ENCODE assay signal across 9 mouse cellular contexts in genomic region chr7:47007109-47007780, GRCm38 (mm10). TPM values are rescaled to one million over a fixed set of nuclear protein-coding genes. Genes with fewer than 3 reads are reported as not detected.
A peak's percentile ranks its signal among the peaks of the same experiment; 100 is the strongest.
DNase-seq lines count a peak whose midpoint lies in the region; ATAC-seq and TF ChIP-seq lines count a peak whose summit lies in the region.
"Had no signal": no experiment of that assay in that cellular context is flagged by ENCODE, and none has a peak within 500 bp of the region (broad histone marks: within the 10 kb centered on the region; RNA-seq: fewer than 3 reads in every experiment).

No protein-coding gene starts in this region.

- no peak for DNase-seq in heart, postnatal 25 days (ENCODE audit: low spot score)
- DNase-seq in G1E (ENCODE audit: low spot score): no peak
- DNase-seq in left cerebral cortex, postnatal 4 days: no peak
- DNase-seq in gastrocnemius, postnatal 36 days: no peak

- no peak for ATAC-seq in heart, embryonic 14.5 days (ENCODE audit: insufficient number of reproducible peaks, insufficient read depth, low FRiP score, low read depth)
- ATAC-seq in G1E (ENCODE audit: extremely low read depth, insufficient number of reproducible peaks, low FRiP score, poor library complexity, severe bottlenecking): no peak
- ATAC-seq in forebrain, embryonic 12.5 days (ENCODE audit: low FRiP score): no peak
- no peak for ATAC-seq in limb, embryonic 15.5 days (ENCODE audit: insufficient number of reproducible peaks, low FRiP score, low TSS enrichment, low read depth)

- intact Hi-C loops in heart, postnatal 25 days (cut with DNase I): loop anchor here (5.0 kb wide), 1 partner anchor 210 kb away; the partner anchor contains the start of genes Gtf2h1 and Hps5
- intact Hi-C loops in left cerebral cortex, postnatal 4 days (cut with DNase I): loop anchor here (5.0 kb wide), 1 partner anchor 45 kb away; no protein-coding TSS in a partner anchor
- intact Hi-C loops in gastrocnemius, postnatal 36 days (cut with DNase I): no loop called here

- no peaks in the 10 kb centered on the region for H3K36me3 ChIP-seq in heart, embryonic 14.5 days (ENCODE audit: control insufficient read depth, insufficient read depth, low read length)
- peaks cover 20% of the 10 kb centered on the region for H3K36me3 ChIP-seq in G1E (replicated peaks)
- no peaks in the 10 kb centered on the region for H3K36me3 ChIP-seq in forebrain, embryonic 12.5 days (replicated peaks)
- H3K36me3 ChIP-seq in limb, embryonic 15.5 days: no peaks in the 10 kb centered on the region
- H3K36me3 ChIP-seq in small intestine, adult 2 months (ENCODE audit: control insufficient read depth, insufficient read depth, low read length): no peaks in the 10 kb centered on the region

- no peak for TF ChIP-seq CTCF in G1E (IDR thresholded peaks at IDR 0.05; ENCODE audit: low read depth, low read length)
- no peak for TF ChIP-seq CTCF in small intestine, adult 2 months (IDR thresholded peaks at IDR 0.05; ENCODE audit: extremely low read depth, insufficient read length, insufficient replicate concordance, low read depth, low read length)

- no peaks in the 10 kb centered on the region for H3K9me3 ChIP-seq in heart, embryonic 14.5 days (ENCODE audit: control insufficient read depth, low read length)
- H3K9me3 ChIP-seq in G1E (replicated peaks): no peaks in the 10 kb centered on the region
- no peaks in the 10 kb centered on the region for H3K9me3 ChIP-seq in forebrain, embryonic 12.5 days
- H3K9me3 ChIP-seq in limb, embryonic 15.5 days: no peaks in the 10 kb centered on the region

- peak overlapping the region; percentile 83 for H3K4me2 ChIP-seq in heart, embryonic 14.5 days (ENCODE audit: low read length)
- H3K4me2 ChIP-seq in forebrain, embryonic 12.5 days: peak overlapping the region; percentile 85
- H3K4me2 ChIP-seq in limb, embryonic 15.5 days: peak overlapping the region; percentile 73

- peak overlapping the region; percentile 93 to 94 for H3K27ac ChIP-seq in heart, embryonic 14.5 days (replicated peaks in 1 of 2; ENCODE audit: control insufficient read depth in 1 of 2, insufficient read depth in 1 of 2, low read depth in 2 of 2, low read length in 2 of 2)
- peak overlapping the region; percentile 86 for H3K27ac ChIP-seq in forebrain, embryonic 12.5 days
- peak overlapping the region; percentile 95 for H3K27ac ChIP-seq in limb, embryonic 15.5 days
- peak overlapping the region; percentile 87 for H3K27ac ChIP-seq in small intestine, adult 2 months (ENCODE audit: insufficient read depth, low read depth, low read length)

- H3K27me3 ChIP-seq in heart, embryonic 14.5 days (ENCODE audit: control insufficient read depth, insufficient read depth, low read length): no peaks in the 10 kb centered on the region
- H3K27me3 ChIP-seq in G1E (ENCODE audit: insufficient read depth, low read length): no peaks in the 10 kb centered on the region
- no peaks in the 10 kb centered on the region for H3K27me3 ChIP-seq in forebrain, embryonic 12.5 days
- H3K27me3 ChIP-seq in limb, embryonic 15.5 days: no peaks in the 10 kb centered on the region
- no peaks in the 10 kb centered on the region for H3K27me3 ChIP-seq in small intestine, adult 2 months (ENCODE audit: control insufficient read depth, insufficient read depth, low read length)

- WGBS in heart, embryonic 14.5 days: 19% methylated on average over 21 of the region's 21 CpGs
- WGBS in forebrain, embryonic 12.5 days: 25% methylated on average over 21 of the region's 21 CpGs
- WGBS in limb, embryonic 15.5 days: 15% methylated on average over 21 of the region's 21 CpGs
- WGBS in small intestine, adult 2 months: 6% methylated on average over 21 of the region's 21 CpGs

- no peak for TF ChIP-seq POLR2A in small intestine, adult 2 months (IDR thresholded peaks at IDR 0.05; ENCODE audit: low read depth, low read length)

- H3K9ac ChIP-seq in heart, embryonic 14.5 days (ENCODE audit: low read length): peak overlapping the region; percentile 86
- peak overlapping the region; percentile 68 for H3K9ac ChIP-seq in forebrain, embryonic 12.5 days
- H3K9ac ChIP-seq in limb, embryonic 15.5 days: peak overlapping the region; percentile 63

- peak overlapping the region; percentile 84 to 87 for H3K4me3 ChIP-seq in heart, embryonic 14.5 days (ENCODE audit: control insufficient read depth in 1 of 2, insufficient read depth in 1 of 2, low read depth in 1 of 2, low read length in 2 of 2)
- peak overlapping the region; percentile 76 for H3K4me3 ChIP-seq in G1E (ENCODE audit: low read depth, low read length)
- H3K4me3 ChIP-seq in forebrain, embryonic 12.5 days (replicated peaks): peak overlapping the region; percentile 70
- H3K4me3 ChIP-seq in limb, embryonic 15.5 days: peak overlapping the region; percentile 67
- peak overlapping the region; percentile 76 for H3K4me3 ChIP-seq in small intestine, adult 2 months (ENCODE audit: low read depth, low read length)

- H3K4me1 ChIP-seq in heart, embryonic 14.5 days (ENCODE audit: control insufficient read depth in 2 of 2, insufficient read depth in 2 of 2, low read length in 2 of 2): peaks cover 0 to 37% of the 10 kb centered on the region in 2 experiments; a peak in 2 of 4 replicates
- peaks cover 40% of the 10 kb centered on the region for H3K4me1 ChIP-seq in G1E (ENCODE audit: insufficient read depth, low read depth, low read length)
- peaks cover 44% of the 10 kb centered on the region for H3K4me1 ChIP-seq in forebrain, embryonic 12.5 days
- peaks cover 37% of the 10 kb centered on the region for H3K4me1 ChIP-seq in limb, embryonic 15.5 days
- peaks cover 7% of the 10 kb centered on the region; the same call in 1 of the 2 replicates for H3K4me1 ChIP-seq in small intestine, adult 2 months (ENCODE audit: control insufficient read depth, insufficient read depth, insufficient read length, low read length)

RNA-seq across cellular contexts. Expression of gene Spty2d1, which starts 1.0 kb away (rescaled TPM):
- polyA plus RNA-seq in heart, embryonic 14.5 days (2014; fragmentation: Nextera tagmentation; extraction: Ambion mirVana): 13.0 and 14.0 TPM in 2 replicates
- total RNA-seq in heart, postnatal 25 days (2021): 1 to 10 TPM; 7.3 to 7.9 TPM
- 36.4 and 41.9 TPM in 2 replicates for total RNA-seq in G1E (2014; fragmentation: Nextera tagmentation)
- total RNA-seq in G1E (2017): 22.2 and 24.4 TPM in 2 replicates
- 6.0 and 6.7 TPM in 2 replicates for polyA plus RNA-seq in G1E (2012)
- polyA plus RNA-seq in forebrain, embryonic 12.5 days (2016; fragmentation: Nextera tagmentation; extraction: Ambion mirVana): 12.3 and 13.5 TPM in 2 replicates
- 23.3 and 23.9 TPM in 2 replicates for polyA plus RNA-seq in limb, embryonic 15.5 days (2015; fragmentation: Nextera tagmentation; extraction: Ambion mirVana)
- polyA plus RNA-seq in small intestine, adult 2 months (2012; rRNA removed): 2.2 and 3.6 TPM in 2 replicates
- 1 to 10 TPM; 7.8 to 9.0 TPM for total RNA-seq in left cerebral cortex, postnatal 4 days (2021)
- 1 to 10 TPM; 3.8 to 4.7 TPM for total RNA-seq in gastrocnemius, postnatal 36 days (2021)

RNA-seq across cellular contexts. Expression of gene Gm9999, which starts 23.9 kb away (rescaled TPM):
- not detected in 2 replicates for polyA plus RNA-seq in heart, embryonic 14.5 days (2014; fragmentation: Nextera tagmentation; extraction: Ambion mirVana)
- not detected for total RNA-seq in heart, postnatal 25 days (2021)
- total RNA-seq in G1E (2014; fragmentation: Nextera tagmentation) (not detected in 2 replicates), G1E (2017) (0.76 TPM in 1 of 2 replicates, not detected in the other)
- polyA plus RNA-seq in G1E (2012): not detected in 2 replicates
- not detected in 2 replicates for polyA plus RNA-seq in forebrain, embryonic 12.5 days (2016; fragmentation: Nextera tagmentation; extraction: Ambion mirVana)
- polyA plus RNA-seq in limb, embryonic 15.5 days (2015; fragmentation: Nextera tagmentation; extraction: Ambion mirVana): not detected in 2 replicates
- polyA plus RNA-seq in small intestine, adult 2 months (2012; rRNA removed): not detected in 2 replicates
- total RNA-seq in left cerebral cortex, postnatal 4 days (2021): not detected
- total RNA-seq in gastrocnemius, postnatal 36 days (2021): not detected
- total RNA-seq: neutrophil, adult 5-6 weeks had no signal

RNA-seq across cellular contexts. Expression of gene Tmem86a, which starts 43.2 kb away (rescaled TPM):
- 18.0 and 18.7 TPM in 2 replicates for polyA plus RNA-seq in heart, embryonic 14.5 days (2014; fragmentation: Nextera tagmentation; extraction: Ambion mirVana)
- total RNA-seq in heart, postnatal 25 days (2021): 10 to 100 TPM; 23.7 to 31.8 TPM
- 7.1 TPM in 1 of 2 replicates, not detected in the other for total RNA-seq in G1E (2014; fragmentation: Nextera tagmentation)
- not detected in 2 replicates for total RNA-seq in G1E (2017)
- polyA plus RNA-seq in G1E (2012): 0.04 and 0.05 TPM in 2 replicates
- 13.9 and 15.2 TPM in 2 replicates for polyA plus RNA-seq in forebrain, embryonic 12.5 days (2016; fragmentation: Nextera tagmentation; extraction: Ambion mirVana)
- 25.5 and 27.2 TPM in 2 replicates for polyA plus RNA-seq in limb, embryonic 15.5 days (2015; fragmentation: Nextera tagmentation; extraction: Ambion mirVana)
- polyA plus RNA-seq in small intestine, adult 2 months (2012; rRNA removed): 41.3 and 385 TPM in 2 replicates
- total RNA-seq in left cerebral cortex, postnatal 4 days (2021): 10 to 100 TPM; 10.6 to 12.4 TPM
- total RNA-seq in gastrocnemius, postnatal 36 days (2021): 1 to 10 TPM; 4.6 to 5.5 TPM

RNA-seq across cellular contexts. Expression of gene Uevld, which starts 48.9 kb away (rescaled TPM):
- polyA plus RNA-seq in heart, embryonic 14.5 days (2014; fragmentation: Nextera tagmentation; extraction: Ambion mirVana): 9.8 TPM in 2 replicates
- 10 to 100 TPM in 1 of 2 experiments, 1 to 10 TPM in 1; 8.2 to 10.8 TPM for total RNA-seq in heart, postnatal 25 days (2021)
- total RNA-seq in G1E (2014; fragmentation: Nextera tagmentation): 14.5 and 18.1 TPM in 2 replicates
- 8.1 and 8.6 TPM in 2 replicates for total RNA-seq in G1E (2017)
- 0.11 and 0.18 TPM in 2 replicates for polyA plus RNA-seq in G1E (2012)
- polyA plus RNA-seq in forebrain, embryonic 12.5 days (2016; fragmentation: Nextera tagmentation; extraction: Ambion mirVana): 13.2 and 13.8 TPM in 2 replicates
- polyA plus RNA-seq in limb, embryonic 15.5 days (2015; fragmentation: Nextera tagmentation; extraction: Ambion mirVana): 11.1 and 11.2 TPM in 2 replicates
- polyA plus RNA-seq in small intestine, adult 2 months (2012; rRNA removed): 0.58 and 0.95 TPM in 2 replicates
- 10 to 100 TPM; 12.3 to 14.8 TPM for total RNA-seq in left cerebral cortex, postnatal 4 days (2021)
- total RNA-seq in gastrocnemius, postnatal 36 days (2021): 1 to 10 TPM; 9.0 to 9.6 TPM

Comparison
In these comparisons a context has a peak if more than half of its experiments do, and no peak if none do; other contexts are left out.
1. RNA of gene Tmem86a, which starts 43.2 kb away (polyA plus RNA-seq): 41.3 to 385 TPM in small intestine, adult 2 months, 25.5 to 27.2 TPM in limb, embryonic 15.5 days, 18.0 to 18.7 TPM in heart, embryonic 14.5 days and 13.9 to 15.2 TPM in forebrain, embryonic 12.5 days; 0.04 to 0.05 TPM in G1E; every median in the first group is over 10 times any median in the second.
2. Peak in every context shown above with its lines, with median percentiles within 50 percentile points of each other: H3K27ac ChIP-seq, H3K4me2 ChIP-seq, H3K4me3 ChIP-seq and H3K9ac ChIP-seq.